Mouse (Mus musculus): Measurements from ENCODE around the gene Cfap97. TPM values are rescaled to one million over a fixed set of nuclear protein-coding genes. Genes with fewer than 3 reads are reported as not detected.
"Not testable (repeated sequence)": the region's sequence is repeated elsewhere in the genome, so short reads cannot be mapped to it uniquely, and the experiment has no call there.

The Cfap97 gene
- total and polyA plus RNA-seq, 2 experiments from 2014 or later, result 15.2 to 28.0 TPM

- 21% methylated on average over 2 of the region's 2 CpGs for WGBS
- H3K27ac ChIP-seq, result no peak overlapping the region
- H3K27me3 ChIP-seq (ENCODE audit: insufficient read depth, low read length), result no peaks in the 10 kb centered on the region
- no peak for DNase-seq (ENCODE audit: low spot score)
- H3K9ac ChIP-seq (replicated peaks; ENCODE audit: low read length), result no peak overlapping the region
- peaks cover 2% of the 10 kb centered on the region; the same call in 1 of the 2 replicates for H3K36me3 ChIP-seq (ENCODE audit: insufficient read depth, low read length)
- H3K9me3 ChIP-seq (ENCODE audit: low read length), result no peaks in the 10 kb centered on the region
- H3K4me1 ChIP-seq (ENCODE audit: insufficient read depth, low read length), result peaks cover 15% of the 10 kb centered on the region
- H3K4me2 ChIP-seq (ENCODE audit: low read depth, low read length), result no peak overlapping the region
- ATAC-seq, result no peak
- H3K4me3 ChIP-seq (ENCODE audit: low read length), result no peak overlapping the region
- no peak for TF ChIP-seq CTCF (IDR thresholded peaks at IDR 0.05; ENCODE audit: low read depth)
Measured at GRCm38 (mm10) chr8:46213971-46214480, 62.5 kb downstream of the Cfap97 start.

DNA sequence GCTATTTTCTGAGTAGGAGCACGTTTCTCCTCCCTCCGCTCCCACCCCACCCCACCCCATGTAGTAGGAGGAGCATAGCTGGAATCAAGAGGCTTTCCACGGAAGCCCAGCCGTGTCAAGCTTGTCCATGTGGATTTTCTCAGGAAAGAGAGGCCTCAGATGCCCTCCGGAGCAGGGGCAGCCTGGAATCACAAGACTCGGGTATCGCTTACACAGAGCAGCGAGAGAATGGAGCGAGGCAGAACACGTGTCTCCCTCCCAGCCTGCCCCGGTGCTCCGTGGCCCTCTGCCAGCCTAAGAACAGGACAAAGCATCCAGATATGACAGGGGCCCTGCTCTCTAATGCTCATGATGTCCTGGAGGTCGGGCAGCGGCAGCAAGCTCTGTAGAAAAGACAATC is 65.3 kb downstream of the Cfap97 start:
- TF ChIP-seq CTCF (IDR thresholded peaks at IDR 0.05; ENCODE audit: low read depth), result no peak
- DNase-seq (ENCODE audit: low spot score) (peak; percentile 81), ATAC-seq (peak; percentile 91)
- H3K27me3 ChIP-seq (ENCODE audit: insufficient read depth, low read length), result no peaks in the 10 kb centered on the region
- peaks cover 7% of the 10 kb centered on the region; the same call in 1 of the 2 replicates for H3K4me1 ChIP-seq (ENCODE audit: insufficient read depth, low read length)
- under 1% methylated on average over 14 of the region's 14 CpGs for WGBS
- H3K4me2 ChIP-seq (ENCODE audit: low read depth, low read length), result peak overlapping the region; percentile 56
- no peaks in the 10 kb centered on the region for H3K9me3 ChIP-seq (ENCODE audit: low read length)
- peak overlapping the region; percentile 53 for H3K9ac ChIP-seq (replicated peaks; ENCODE audit: low read length)
- H3K4me3 ChIP-seq (ENCODE audit: low read length), result peak overlapping the region; percentile 33
- H3K27ac ChIP-seq, result peak overlapping the region; percentile 77
- H3K36me3 ChIP-seq (ENCODE audit: insufficient read depth, low read length), result no peaks in the 10 kb centered on the region

GRCm38 (mm10) chr8:46220566-46220965 is 69.0 kb downstream of the Cfap97 start:
- Histone ChIP-seq H3K4me3 (ENCODE audit: low read length) (no peak overlapping the region), H3K4me2 (ENCODE audit: low read depth, low read length) (no peak overlapping the region), H3K4me1 (ENCODE audit: insufficient read depth, low read length) (no peaks in the 10 kb centered on the region), H3K36me3 (ENCODE audit: insufficient read depth, low read length) (no peaks in the 10 kb centered on the region), H3K27ac (no peak overlapping the region), H3K9me3 (ENCODE audit: low read length) (no peaks in the 10 kb centered on the region), H3K9ac (replicated peaks; ENCODE audit: low read length) (no peak overlapping the region), H3K27me3 (ENCODE audit: insufficient read depth, low read length) (no peaks in the 10 kb centered on the region)
- ATAC-seq (no peak), DNase-seq (ENCODE audit: low spot score) (no peak)
- 69% methylated on average over 3 of the region's 3 CpGs for WGBS
- TF ChIP-seq CTCF (IDR thresholded peaks at IDR 0.05; ENCODE audit: low read depth), result no peak

GRCm38 (mm10) chr8:46225501-46225900 is 73.9 kb downstream of the Cfap97 start:
- Histone ChIP-seq H3K4me3 (ENCODE audit: low read length) (no peak overlapping the region), H3K27me3 (ENCODE audit: insufficient read depth, low read length) (no peaks in the 10 kb centered on the region), H3K9ac (replicated peaks; ENCODE audit: low read length) (no peak overlapping the region), H3K36me3 (ENCODE audit: insufficient read depth, low read length) (no peaks in the 10 kb centered on the region), H3K9me3 (ENCODE audit: low read length) (no peaks in the 10 kb centered on the region), H3K4me1 (ENCODE audit: insufficient read depth, low read length) (no peaks in the 10 kb centered on the region), H3K27ac (no peak overlapping the region), H3K4me2 (ENCODE audit: low read depth, low read length) (no peak overlapping the region)
- 80% methylated on average over 3 of the region's 3 CpGs for WGBS
- no peak for ATAC-seq
- TF ChIP-seq CTCF (IDR thresholded peaks at IDR 0.05; ENCODE audit: low read depth), result no peak
- no peak for DNase-seq (ENCODE audit: low spot score)

- no peak overlapping the region for H3K9ac ChIP-seq (replicated peaks; ENCODE audit: low read length)
- no peak overlapping the region for H3K27ac ChIP-seq
- no peaks in the 10 kb centered on the region for H3K36me3 ChIP-seq (ENCODE audit: insufficient read depth, low read length)
- TF ChIP-seq CTCF (IDR thresholded peaks at IDR 0.05; ENCODE audit: low read depth), result no peak
- DNase-seq (ENCODE audit: low spot score) (no peak), ATAC-seq (no peak)
- H3K4me1 ChIP-seq (ENCODE audit: insufficient read depth, low read length), result no peaks in the 10 kb centered on the region
- H3K4me3 ChIP-seq (ENCODE audit: low read length), result no peak overlapping the region
- no peak overlapping the region for H3K4me2 ChIP-seq (ENCODE audit: low read depth, low read length)
- no peaks in the 10 kb centered on the region for H3K27me3 ChIP-seq (ENCODE audit: insufficient read depth, low read length)
- no peaks in the 10 kb centered on the region for H3K9me3 ChIP-seq (ENCODE audit: low read length)
- 75% methylated on average over 5 of the region's 5 CpGs for WGBS
Measured at GRCm38 (mm10) chr8:46226622-46227021, 75.1 kb downstream of the Cfap97 start.

DNA sequence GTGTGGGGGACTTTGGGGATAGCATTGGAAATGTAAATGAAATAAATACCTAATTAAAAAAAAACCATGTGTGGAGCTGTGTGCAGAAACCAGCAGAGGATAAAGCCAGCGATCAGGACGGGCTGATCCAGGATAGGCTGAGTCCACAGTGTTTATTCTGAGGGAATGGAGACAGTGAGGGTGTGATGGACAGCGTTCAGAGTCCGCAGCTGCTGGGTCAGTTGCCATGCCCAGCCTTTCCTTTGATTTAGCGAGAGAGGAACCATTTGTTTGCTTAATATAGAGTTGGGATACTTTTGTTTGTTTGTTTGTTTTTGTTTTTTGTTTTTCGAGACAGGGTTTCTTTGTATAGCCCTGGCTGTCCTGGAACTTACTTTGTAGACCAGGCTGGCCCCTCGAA is 80.4 kb downstream of the Cfap97 start:
- not testable (repeated sequence) for H3K9me3 ChIP-seq (ENCODE audit: low read length); H3K4me3 ChIP-seq (ENCODE audit: low read length); ATAC-seq; H3K36me3 ChIP-seq (ENCODE audit: insufficient read depth, low read length); H3K27me3 ChIP-seq (ENCODE audit: insufficient read depth, low read length); H3K4me2 ChIP-seq (ENCODE audit: low read depth, low read length); DNase-seq (ENCODE audit: low spot score); H3K4me1 ChIP-seq (ENCODE audit: insufficient read depth, low read length); H3K27ac ChIP-seq; H3K9ac ChIP-seq (replicated peaks; ENCODE audit: low read length)
- 83% methylated on average over 7 of the region's 7 CpGs for WGBS

- WGBS, result 37% methylated on average over 8 of the region's 8 CpGs
- no peak for TF ChIP-seq CTCF (IDR thresholded peaks at IDR 0.05; ENCODE audit: low read depth)
- DNase-seq (ENCODE audit: low spot score) (peak; percentile 37), ATAC-seq (peak; percentile 53; the same call in 1 of the 2 replicates)
- H3K4me3 ChIP-seq (ENCODE audit: low read length), result no peak overlapping the region
- H3K9me3 ChIP-seq (ENCODE audit: low read length), result no peaks in the 10 kb centered on the region
- H3K9ac ChIP-seq (replicated peaks; ENCODE audit: low read length), result no peak overlapping the region
- H3K4me2 ChIP-seq (ENCODE audit: low read depth, low read length), result no peak overlapping the region
- no peaks in the 10 kb centered on the region for H3K27me3 ChIP-seq (ENCODE audit: insufficient read depth, low read length)
- no peaks in the 10 kb centered on the region for H3K36me3 ChIP-seq (ENCODE audit: insufficient read depth, low read length)
- no peak overlapping the region for H3K27ac ChIP-seq
- H3K4me1 ChIP-seq (ENCODE audit: insufficient read depth, low read length), result no peaks in the 10 kb centered on the region
Measured at GRCm38 (mm10) chr8:46232798-46233197, 81.2 kb downstream of the Cfap97 start.

All from hindbrain, postnatal 0 days (tissue).